In the genomic region with DNA sequence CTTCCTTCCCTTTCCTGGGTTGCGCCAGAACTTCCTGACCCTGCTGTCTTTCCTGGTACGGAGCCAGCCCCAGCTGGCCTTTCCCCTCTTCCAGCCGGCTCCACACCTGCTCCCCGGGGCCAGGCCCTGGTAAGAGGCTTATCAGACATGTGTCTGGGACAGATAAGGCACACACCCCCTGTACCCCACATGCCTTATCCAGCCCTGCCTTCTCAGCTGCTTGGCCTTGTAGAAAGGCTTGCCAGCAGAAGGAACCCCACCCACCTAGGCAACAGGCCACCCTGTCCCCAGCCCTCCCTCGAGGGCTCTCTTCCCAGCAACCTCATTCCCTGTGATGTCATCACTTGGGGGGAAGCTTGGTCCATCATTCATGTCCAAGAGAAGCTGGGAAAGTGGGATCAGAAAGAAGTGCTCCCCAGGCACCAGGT, we compare ENCODE assay signal across 7 mouse cellular contexts. TPM values are rescaled to one million over a fixed set of nuclear protein-coding genes. Genes with fewer than 3 reads are reported as not detected.
DNase-seq lines count a peak whose midpoint lies in the region; ATAC-seq and TF ChIP-seq lines count a peak whose summit lies in the region.

No protein-coding gene starts in this region.

- WGBS in limb, embryonic 10.5 days, result 15% methylated on average over 5 of the region's 5 CpGs

- peak; percentile 70 for ATAC-seq in erythroid progenitor cell, adult 5-6 weeks (replicated peaks; ENCODE audit: low FRiP score, poor library complexity, severe bottlenecking)
- ATAC-seq in megakaryocyte-erythroid progenitor cell, adult 5-6 weeks (replicated peaks; ENCODE audit: low FRiP score, low TSS enrichment, poor library complexity, severe bottlenecking), result peak; percentile 88

- H3K9me3 ChIP-seq in limb, embryonic 10.5 days (replicated peaks), result no peaks in the 10 kb centered on the region

- DNase-seq in brain, embryonic 14.5 days (ENCODE audit: low read depth), result peak; percentile 43
- peak; percentile 75 for DNase-seq in heart, postnatal 25 days (ENCODE audit: low spot score)
- no peak for DNase-seq in limb, embryonic 10.5 days (ENCODE audit: low spot score)
- DNase-seq in testis, postnatal 14 days (ENCODE audit: low spot score), result peak; percentile 54
- no peak for DNase-seq in thymus, postnatal 0 days (ENCODE audit: low spot score)

- no peak for TF ChIP-seq POLR2A in brain, embryonic 14.5 days (IDR thresholded peaks at IDR 0.05; ENCODE audit: borderline replicate concordance, extremely low read depth, insufficient read depth, insufficient read length, poor library complexity, severe bottlenecking)

- peaks cover 22% of the 10 kb centered on the region for H3K4me1 ChIP-seq in limb, embryonic 10.5 days

- TF ChIP-seq CTCF in brain, embryonic 14.5 days (IDR thresholded peaks at IDR 0.05; ENCODE audit: borderline replicate concordance, extremely low read depth, insufficient read depth, insufficient read length), result no peak

- H3K4me3 ChIP-seq in limb, embryonic 10.5 days, result peak overlapping the region; percentile 21; the same call in 1 of the 2 replicates

- H3K36me3 ChIP-seq in limb, embryonic 10.5 days, result no peaks in the 10 kb centered on the region

- H3K27me3 ChIP-seq in limb, embryonic 10.5 days (ENCODE audit: low read depth, poor library complexity, severe bottlenecking), result peaks cover 25% of the 10 kb centered on the region

- no peak overlapping the region for H3K27ac ChIP-seq in limb, embryonic 10.5 days

- intact Hi-C loops in heart, postnatal 25 days (cut with DNase I), result no loop called here

RNA-seq across cellular contexts. Expression of a gene that starts 4.2 kb away (rescaled TPM):
- 23.6 and 45.8 TPM in 2 replicates for polyA plus RNA-seq in brain, embryonic 14.5 days (2012; rRNA removed)
- 273 and 276 TPM in 2 replicates for total RNA-seq in erythroid progenitor cell, adult 5-6 weeks (2015; ENCODE audit: low replicate concordance)
- total RNA-seq in erythroid progenitor cell, adult 5-6 weeks (2017; ENCODE audit: low replicate concordance), result 282 and 375 TPM in 2 replicates
- 1 to 10 TPM; 2.6 to 2.7 TPM for total RNA-seq in heart, postnatal 25 days (2021)
- polyA plus RNA-seq in limb, embryonic 10.5 days (2016; fragmentation: Nextera tagmentation; extraction: Ambion mirVana), result 9.4 and 10.3 TPM in 2 replicates
- 0.68 and 4.9 TPM in 2 replicates for total RNA-seq in megakaryocyte-erythroid progenitor cell, adult 5-6 weeks (2014; fragmentation: Nextera tagmentation)
- total RNA-seq in megakaryocyte-erythroid progenitor cell, adult 5-6 weeks (2017), result 0.23 TPM in 1 of 2 replicates, not detected in the other
- 1.4 and 2.6 TPM in 2 replicates for polyA plus RNA-seq in thymus, postnatal 0 days (2015; fragmentation: Nextera tagmentation; extraction: Ambion mirVana)

RNA-seq across cellular contexts. Expression of a gene that starts 42.2 kb away (rescaled TPM):
- 21.7 and 23.0 TPM in 2 replicates for polyA plus RNA-seq in brain, embryonic 14.5 days (2012; rRNA removed)
- 1.3 TPM in 1 of 2 replicates, not detected in the other for total RNA-seq in erythroid progenitor cell, adult 5-6 weeks (2015; ENCODE audit: low replicate concordance)
- 0.98 and 17.2 TPM in 2 replicates for total RNA-seq in erythroid progenitor cell, adult 5-6 weeks (2017; ENCODE audit: low replicate concordance)
- total RNA-seq in heart, postnatal 25 days (2021), result under 1 TPM; 0.13 to 0.39 TPM
- polyA plus RNA-seq in limb, embryonic 10.5 days (2016; fragmentation: Nextera tagmentation; extraction: Ambion mirVana), result 0.96 and 1.3 TPM in 2 replicates
- total RNA-seq in megakaryocyte-erythroid progenitor cell, adult 5-6 weeks (2014; fragmentation: Nextera tagmentation), result not detected in 2 replicates
- total RNA-seq in megakaryocyte-erythroid progenitor cell, adult 5-6 weeks (2017), result not detected in 2 replicates
- 0.08 and 0.33 TPM in 2 replicates for polyA plus RNA-seq in thymus, postnatal 0 days (2015; fragmentation: Nextera tagmentation; extraction: Ambion mirVana)

RNA-seq across cellular contexts. Expression of a gene that starts 53.1 kb away (rescaled TPM):
- polyA plus RNA-seq in brain, embryonic 14.5 days (2012; rRNA removed), result 156 and 175 TPM in 2 replicates
- not detected in 2 replicates for total RNA-seq in erythroid progenitor cell, adult 5-6 weeks (2015; ENCODE audit: low replicate concordance)
- total RNA-seq in erythroid progenitor cell, adult 5-6 weeks (2017; ENCODE audit: low replicate concordance), result 0.45 TPM in 1 of 2 replicates, not detected in the other
- 1 to 10 TPM; 4.5 to 5.2 TPM for total RNA-seq in heart, postnatal 25 days (2021)
- polyA plus RNA-seq in limb, embryonic 10.5 days (2016; fragmentation: Nextera tagmentation; extraction: Ambion mirVana), result 22.8 and 26.2 TPM in 2 replicates
- not detected in 2 replicates for total RNA-seq in megakaryocyte-erythroid progenitor cell, adult 5-6 weeks (2014; fragmentation: Nextera tagmentation)
- total RNA-seq in megakaryocyte-erythroid progenitor cell, adult 5-6 weeks (2017), result 2.8 TPM in 1 of 2 replicates, not detected in the other
- 1.3 and 1.7 TPM in 2 replicates for polyA plus RNA-seq in thymus, postnatal 0 days (2015; fragmentation: Nextera tagmentation; extraction: Ambion mirVana)

RNA-seq across cellular contexts. Expression of a gene that starts 57.0 kb away (rescaled TPM):
- 453 and 682 TPM in 2 replicates for polyA plus RNA-seq in brain, embryonic 14.5 days (2012; rRNA removed)
- 288 and 327 TPM in 2 replicates for total RNA-seq in erythroid progenitor cell, adult 5-6 weeks (2015; ENCODE audit: low replicate concordance)
- 61.0 and 77.4 TPM in 2 replicates for total RNA-seq in erythroid progenitor cell, adult 5-6 weeks (2017; ENCODE audit: low replicate concordance)
- total RNA-seq in heart, postnatal 25 days (2021), result 100 to 1,000 TPM; 111 to 127 TPM
- 143 and 147 TPM in 2 replicates for polyA plus RNA-seq in limb, embryonic 10.5 days (2016; fragmentation: Nextera tagmentation; extraction: Ambion mirVana)
- 164 and 195 TPM in 2 replicates for total RNA-seq in megakaryocyte-erythroid progenitor cell, adult 5-6 weeks (2014; fragmentation: Nextera tagmentation)
- 40.6 and 60.1 TPM in 2 replicates for total RNA-seq in megakaryocyte-erythroid progenitor cell, adult 5-6 weeks (2017)
- polyA plus RNA-seq in thymus, postnatal 0 days (2015; fragmentation: Nextera tagmentation; extraction: Ambion mirVana), result 215 TPM in 2 replicates

Comparison
In these comparisons a context has a peak if more than half of its experiments do, and no peak if none do; other contexts are left out.
1. DNase-seq: peak in brain, embryonic 14.5 days (single experiment), heart, postnatal 25 days (single experiment) and testis, postnatal 14 days (single experiment); none in limb, embryonic 10.5 days (single experiment) and thymus, postnatal 0 days (single experiment).
2. RNA of a gene that starts 4.2 kb away (total RNA-seq): 273 to 375 TPM in erythroid progenitor cell, adult 5-6 weeks; 2.6 to 2.7 TPM in heart, postnatal 25 days and 0.23 to 4.9 TPM in megakaryocyte-erythroid progenitor cell, adult 5-6 weeks; every median in the first group is over 10 times any median in the second.